Mouse (Mus musculus) midbrain, embryonic 13.5 days (tissue): Measurements from ENCODE around the gene Sbk2. TPM values are rescaled to one million over a fixed set of nuclear protein-coding genes. Genes with fewer than 3 reads are reported as not detected.
A peak's percentile ranks its signal among the peaks of the same experiment; 100 is the strongest.

Experiments used
- ATAC-seq: fragments of 200-750 bp; cut with Nextera tagmentation; 2 replicates; pipeline ENCODE4 v1.8.0; 2017; ENCODE audit warnings: mild to moderate bottlenecking, moderate TSS enrichment, moderate library complexity
- H3K27ac ChIP-seq: fragments of 300-500 bp; sonication (generic); 2 replicates; pipeline ENCODE4 v1.5.1; 2015; ENCODE audit warnings: inconsistent platforms, mild to moderate bottlenecking, moderate library complexity
- H3K27me3 ChIP-seq: fragments of 300-500 bp; sonication (generic); 2 replicates; pipeline ENCODE4 v1.6.1; 2015; ENCODE audit warnings: mild to moderate bottlenecking, inconsistent platforms
- H3K36me3 ChIP-seq: fragments of 300-500 bp; sonication (generic); 2 replicates; pipeline ENCODE4 v1.6.1; 2015; ENCODE audit warnings: mild to moderate bottlenecking, inconsistent platforms
- H3K4me1 ChIP-seq: fragments of 300-500 bp; sonication (generic); replicated peaks from 2 replicates; pipeline ENCODE4 v1.6.1; 2015; ENCODE audit warnings: inconsistent platforms
- H3K4me2 ChIP-seq: fragments of 300-500 bp; sonication (generic); replicated peaks from 2 replicates; pipeline ENCODE4 v1.6.1; 2015; ENCODE audit warnings: moderate library complexity, mild to moderate bottlenecking, inconsistent platforms
- H3K4me3 ChIP-seq: fragments of 300-500 bp; sonication (generic); replicated peaks from 2 replicates; pipeline ENCODE4 v1.5.1; 2015; ENCODE audit warnings: mild to moderate bottlenecking, inconsistent platforms
- H3K9ac ChIP-seq: fragments of 300-500 bp; sonication (generic); replicated peaks from 2 replicates; pipeline ENCODE4 v1.6.1; 2015; ENCODE audit warnings: mild to moderate bottlenecking, inconsistent platforms
- H3K9me3 ChIP-seq: fragments of 300-500 bp; sonication (generic); 2 replicates; pipeline ENCODE4 v1.6.1; 2016; ENCODE audit warnings: mild to moderate bottlenecking, inconsistent platforms
- WGBS: fragments of 180-500 bp; shearing (Covaris S2); methylation state at CpG from one replicate; pipeline ENCODE4 v1.1.7; 2015; 5-methylcytosine and 5-hydroxymethylcytosine counted together
- polyA plus RNA-seq: library from polyadenylated mRNA; unstranded; fragments of >200 nt; fragmentation: Nextera tagmentation; extraction: Ambion mirVana; gene quantifications from 2 replicates; pipeline ENCODE4 v1.2.1, GENCODE M21; 2015

The Sbk2 gene
- polyA plus RNA-seq, 1 experiment from 2014 or later: 0.13 TPM

DNA sequence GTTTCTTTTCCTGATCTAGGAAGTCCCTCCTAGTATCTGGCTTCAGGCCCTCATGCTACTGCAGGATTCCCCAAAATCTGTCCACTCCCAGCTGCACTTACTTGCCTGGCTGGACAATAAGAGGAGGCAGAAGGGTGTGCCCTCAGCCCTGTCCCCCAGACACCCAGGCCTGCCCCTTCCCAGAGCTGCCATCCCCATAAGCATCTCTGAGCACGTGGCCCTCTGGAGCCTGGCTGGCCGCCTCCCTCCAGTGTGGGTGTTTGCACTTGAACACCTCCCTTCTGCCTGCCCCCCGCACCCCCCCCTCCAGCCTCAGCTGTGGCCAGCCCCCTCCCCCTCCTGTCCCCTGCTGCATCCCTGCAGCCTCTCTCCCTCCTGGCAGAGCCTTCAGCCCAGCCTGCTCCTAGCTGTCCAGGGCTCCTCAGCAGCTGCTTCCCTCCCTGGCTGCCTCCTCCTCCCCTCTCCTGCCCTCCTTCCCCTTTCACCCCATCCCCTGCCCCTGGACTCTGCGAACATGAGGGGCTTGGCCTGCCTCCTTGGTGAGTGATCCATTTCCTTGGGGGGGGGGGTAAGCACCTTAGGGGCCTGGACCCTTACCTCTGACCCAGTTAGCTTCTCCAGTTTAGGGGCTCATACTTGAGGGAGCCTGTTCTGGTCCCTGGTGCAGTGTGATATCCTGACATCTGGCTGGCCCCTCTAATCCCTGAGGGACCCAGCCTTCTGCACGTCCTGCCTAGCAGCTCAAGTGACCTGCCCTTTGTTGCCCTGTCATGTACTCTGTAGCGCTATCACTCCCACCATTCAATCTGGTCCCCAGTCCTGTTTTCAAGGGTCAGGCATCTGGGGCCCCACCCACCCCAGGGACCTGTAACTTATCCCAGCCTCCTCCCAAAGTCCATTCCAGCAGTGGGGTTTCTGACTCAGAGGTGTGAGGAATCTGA is 38.5 kb downstream of the Sbk2 start, which contains the start of gene Ssc5d:
Gene Ssc5d (plus strand): TSS at position 345 of the 941 bp plus-strand sequence.
- ATAC-seq: 0 out of 2 replicates have a peak, but pooled peaks have one; percentile 8
- Histone ChIP-seq H3K4me3 (no peak within 1 kb of the TSS), H3K27ac (peak within 1 kb of the TSS; percentile 100), H3K27me3 (no peaks in the 10 kb centered on the region), H3K36me3 (peaks cover 6% of the 10 kb centered on the region), H3K9me3 (no peaks in the 10 kb centered on the region), H3K4me2 (peak within 1 kb of the TSS; percentile 76), H3K4me1 (peaks cover 63% of the 10 kb centered on the region), H3K9ac (peak within 1 kb of the TSS; percentile 70)
- 2% methylated on average over 6 of the region's 6 CpGs for WGBS

DNA sequence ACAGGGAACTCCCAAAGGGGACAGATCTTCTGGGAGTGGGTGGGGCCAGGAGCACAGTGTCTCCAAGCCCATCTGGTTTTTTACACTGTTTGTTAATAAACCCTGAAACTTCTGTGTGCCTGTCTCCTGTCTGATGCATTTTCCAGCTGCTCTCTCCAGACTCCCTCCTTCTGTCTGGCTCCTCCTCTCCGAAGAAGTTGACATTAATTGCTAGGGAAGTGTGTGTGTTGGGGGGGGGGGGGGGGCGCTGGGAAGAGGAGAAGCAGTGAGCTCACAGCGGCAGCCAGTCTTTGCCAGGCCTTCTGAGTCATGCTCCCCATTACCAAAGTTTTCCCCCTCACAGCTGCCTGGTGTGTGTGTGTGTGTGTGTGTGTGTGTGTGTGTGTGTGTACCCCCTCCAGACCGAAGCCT is 39.3 kb downstream of the Sbk2 start:
- Histone ChIP-seq H3K4me1 (peaks cover 68% of the 10 kb centered on the region), H3K9ac (peak overlapping the region; percentile 70; the same call in 1 of the 2 replicates), H3K27ac (peak overlapping the region; percentile 100), H3K4me3 (no peak overlapping the region), H3K27me3 (no peaks in the 10 kb centered on the region), H3K9me3 (no peaks in the 10 kb centered on the region), H3K4me2 (peak overlapping the region; percentile 76), H3K36me3 (peaks cover 14% of the 10 kb centered on the region)
- ATAC-seq: no peak
- WGBS: 4% methylated on average over 3 of the region's 4 CpGs

DNA sequence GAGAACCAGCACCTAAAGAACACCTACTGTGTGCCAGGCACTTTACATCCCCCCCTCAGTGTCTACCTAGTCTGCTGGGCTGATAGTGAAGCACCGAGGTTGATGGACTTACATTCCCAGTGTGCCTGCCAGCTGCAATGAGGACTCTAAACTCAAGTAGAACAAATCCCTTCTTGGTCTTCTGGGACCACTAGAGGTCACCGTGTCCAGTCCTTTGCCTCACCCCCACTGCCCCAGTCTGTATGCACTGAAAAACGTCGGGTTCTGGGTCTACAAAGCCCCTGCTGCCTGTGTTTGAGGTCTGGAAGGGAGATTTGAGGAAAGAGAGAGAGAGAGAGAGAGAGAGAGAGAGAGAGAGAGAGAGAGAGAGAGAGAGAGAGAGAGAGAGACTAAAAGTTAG is 39.7 kb downstream of the Sbk2 start:
- WGBS: 5% methylated on average over 4 of the region's 4 CpGs

DNA sequence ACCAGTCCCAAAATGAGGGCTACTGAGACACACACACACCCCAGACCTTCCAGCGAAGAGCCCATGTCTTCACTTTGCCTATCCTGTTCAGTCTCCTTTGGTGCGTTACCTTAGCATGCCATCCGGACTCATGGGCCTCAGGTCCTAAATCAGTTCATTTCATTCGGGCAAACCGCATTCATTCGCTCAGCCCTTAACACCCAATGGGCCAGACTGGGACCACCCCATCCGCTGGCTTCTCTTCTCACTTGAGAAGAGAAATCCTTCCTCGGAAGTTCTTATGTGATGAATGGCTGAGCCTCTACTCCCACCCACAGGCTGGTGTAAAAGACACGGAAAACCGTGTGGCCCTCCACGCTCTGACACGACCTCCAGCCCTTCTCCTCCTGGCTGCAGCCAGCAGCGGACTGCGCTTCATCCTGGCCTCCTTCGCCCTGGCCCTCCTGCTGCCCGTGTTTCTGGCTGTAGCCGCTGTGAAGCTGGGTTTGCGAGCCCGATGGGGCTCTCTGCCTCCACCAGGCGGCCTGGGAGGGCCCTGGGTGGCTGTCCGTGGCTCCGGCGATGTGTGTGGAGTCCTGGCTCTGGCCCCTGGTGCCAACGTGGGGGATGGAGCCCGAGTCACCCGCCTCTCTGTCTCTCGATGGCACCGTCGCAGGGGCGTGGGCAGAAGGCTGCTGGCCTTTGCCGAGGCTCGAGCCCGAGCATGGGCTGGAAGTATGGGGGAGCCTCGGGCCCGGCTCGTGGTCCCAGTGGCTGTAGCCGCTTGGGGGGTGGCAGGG is 40.4 kb downstream of the Sbk2 start:
- Histone ChIP-seq H3K27ac (peak overlapping the region; percentile 100), H3K36me3 (peaks cover 26% of the 10 kb centered on the region), H3K4me2 (peak overlapping the region; percentile 76), H3K9me3 (no peaks in the 10 kb centered on the region), H3K4me1 (peaks cover 68% of the 10 kb centered on the region), H3K9ac (peak overlapping the region; percentile 70), H3K27me3 (no peaks in the 10 kb centered on the region), H3K4me3 (peak overlapping the region; percentile 42)
- peak; percentile 21 for ATAC-seq
- WGBS: 3% methylated on average over 37 of the region's 37 CpGs

More for the DNA sequence above, 39.7 kb downstream of the Sbk2 start:
- Histone ChIP-seq H3K36me3 (peaks cover 19% of the 10 kb centered on the region), H3K4me3 (peak overlapping the region; percentile 42), H3K9me3 (no peaks in the 10 kb centered on the region), H3K27ac (peak overlapping the region; percentile 100), H3K4me1 (peaks cover 68% of the 10 kb centered on the region), H3K4me2 (peak overlapping the region; percentile 76), H3K9ac (peak overlapping the region; percentile 70), H3K27me3 (no peaks in the 10 kb centered on the region)
- ATAC-seq: no peak

DNA sequence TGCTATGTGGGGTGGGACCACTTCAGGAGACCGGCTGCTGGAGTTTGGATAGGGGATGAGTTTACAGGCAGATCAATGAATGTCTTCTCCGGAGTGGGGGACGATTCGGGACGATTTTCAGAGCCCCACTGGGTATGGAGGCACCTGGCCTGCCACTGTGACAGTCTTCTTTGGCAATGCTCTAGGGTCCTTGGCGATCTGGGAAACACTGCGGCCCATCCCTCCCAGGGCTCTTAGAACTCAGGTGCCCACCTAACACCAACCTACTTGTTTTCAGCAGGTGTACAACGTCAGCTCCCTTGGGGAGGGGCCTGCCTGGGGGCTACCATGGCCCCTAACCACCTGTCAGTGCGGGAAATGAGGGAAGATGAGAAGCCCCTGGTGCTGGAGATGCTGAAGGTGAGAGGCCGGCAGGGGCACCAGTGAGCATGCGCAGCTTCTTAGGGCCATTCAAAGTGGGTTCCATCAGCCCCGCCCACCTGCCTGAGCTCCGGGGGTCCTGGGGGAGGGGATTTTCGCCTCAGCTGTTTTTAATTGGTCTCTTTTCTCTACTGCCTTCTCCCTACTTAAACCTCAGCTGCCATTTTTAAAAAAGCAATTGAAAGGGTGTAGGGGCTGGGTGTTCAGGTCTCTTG is 41.2 kb downstream of the Sbk2 start:
- H3K4me1 ChIP-seq: peaks cover 68% of the 10 kb centered on the region
- peak overlapping the region; percentile 74 for H3K9ac ChIP-seq
- peak; percentile 46 for ATAC-seq
- H3K27me3 ChIP-seq: no peaks in the 10 kb centered on the region
- no peaks in the 10 kb centered on the region for H3K9me3 ChIP-seq
- peaks cover 33% of the 10 kb centered on the region for H3K36me3 ChIP-seq
- 1% methylated on average over 14 of the region's 14 CpGs for WGBS
- H3K4me2 ChIP-seq: peak overlapping the region; percentile 76
- H3K27ac ChIP-seq: peak overlapping the region; percentile 100
- peak overlapping the region; percentile 42 for H3K4me3 ChIP-seq

DNA sequence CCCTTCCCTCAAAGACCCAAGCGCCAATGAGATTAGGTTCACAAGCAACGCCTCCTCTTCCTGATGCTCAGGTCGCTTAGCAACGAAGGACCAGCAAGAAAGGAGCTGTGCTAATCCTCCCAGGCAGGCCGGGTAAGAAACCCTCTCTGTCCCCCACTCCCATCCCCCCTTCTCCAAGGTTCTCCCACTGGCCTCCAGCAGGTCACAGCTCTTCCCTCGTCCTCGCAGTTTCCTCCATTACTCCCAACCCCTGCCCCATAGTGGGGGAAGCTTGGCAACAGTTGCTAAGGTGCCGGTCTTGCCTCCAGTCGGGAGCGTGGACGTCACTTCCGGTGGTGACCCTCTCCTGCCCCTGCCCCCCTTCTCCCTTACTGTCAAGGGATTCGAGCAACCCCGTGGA is 41.7 kb downstream of the Sbk2 start:
- Histone ChIP-seq H3K27ac (peak overlapping the region; percentile 100), H3K4me1 (peaks cover 72% of the 10 kb centered on the region), H3K27me3 (no peaks in the 10 kb centered on the region), H3K9ac (peak overlapping the region; percentile 74), H3K4me2 (peak overlapping the region; percentile 76), H3K36me3 (peaks cover 38% of the 10 kb centered on the region), H3K9me3 (no peaks in the 10 kb centered on the region), H3K4me3 (peak overlapping the region; percentile 42)
- ATAC-seq: peak; percentile 82
- under 1% methylated on average over 14 of the region's 14 CpGs for WGBS

DNA sequence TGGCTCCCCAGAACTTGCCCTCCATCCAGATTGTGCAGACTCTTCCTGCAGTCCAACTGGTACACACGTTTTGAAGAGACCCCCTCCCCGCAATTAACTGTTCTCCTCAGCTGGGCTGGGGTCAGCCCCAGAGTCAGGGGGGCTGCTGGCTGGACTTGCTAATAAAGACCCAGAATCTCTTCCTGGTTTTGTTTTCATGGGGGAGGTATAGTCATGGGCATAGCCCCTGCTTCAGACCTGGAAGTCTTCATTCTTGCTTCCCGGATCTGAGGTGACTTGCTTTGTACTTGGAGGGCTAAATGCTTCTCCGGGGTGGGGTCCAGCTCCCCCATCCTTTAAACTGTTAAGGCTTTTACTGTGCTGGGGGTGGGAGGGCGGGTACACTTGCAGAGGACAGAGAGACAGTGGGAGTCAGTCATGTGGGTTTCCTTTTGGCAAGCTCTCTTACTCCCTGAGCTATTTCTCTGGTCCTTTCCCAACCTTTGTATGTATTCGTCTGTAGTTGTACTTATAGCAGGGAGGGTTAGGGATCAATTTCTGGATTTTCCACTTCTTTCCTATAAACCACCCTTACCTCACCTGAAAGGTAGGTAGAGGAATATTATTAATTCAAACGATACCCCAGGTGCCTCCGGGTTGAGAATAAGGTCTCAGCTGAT is 42.3 kb downstream of the Sbk2 start, which contains the start of gene Nat14:
Gene Nat14 (plus strand): TSS at position 205 of the 659 bp plus-strand sequence.
- peak within 1 kb of the TSS; percentile 74 for H3K9ac ChIP-seq
- H3K27me3 ChIP-seq: no peaks in the 10 kb centered on the region
- WGBS: 23% methylated on average over 8 of the region's 8 CpGs
- peaks cover 38% of the 10 kb centered on the region for H3K36me3 ChIP-seq
- H3K4me1 ChIP-seq: peaks cover 76% of the 10 kb centered on the region
- H3K27ac ChIP-seq: peak within 1 kb of the TSS; percentile 100
- ATAC-seq: peak; percentile 0; the same call in 1 of the 2 replicates
- H3K4me2 ChIP-seq: peak within 1 kb of the TSS; percentile 76
- peak within 1 kb of the TSS; percentile 42 for H3K4me3 ChIP-seq
- no peaks in the 10 kb centered on the region for H3K9me3 ChIP-seq

DNA sequence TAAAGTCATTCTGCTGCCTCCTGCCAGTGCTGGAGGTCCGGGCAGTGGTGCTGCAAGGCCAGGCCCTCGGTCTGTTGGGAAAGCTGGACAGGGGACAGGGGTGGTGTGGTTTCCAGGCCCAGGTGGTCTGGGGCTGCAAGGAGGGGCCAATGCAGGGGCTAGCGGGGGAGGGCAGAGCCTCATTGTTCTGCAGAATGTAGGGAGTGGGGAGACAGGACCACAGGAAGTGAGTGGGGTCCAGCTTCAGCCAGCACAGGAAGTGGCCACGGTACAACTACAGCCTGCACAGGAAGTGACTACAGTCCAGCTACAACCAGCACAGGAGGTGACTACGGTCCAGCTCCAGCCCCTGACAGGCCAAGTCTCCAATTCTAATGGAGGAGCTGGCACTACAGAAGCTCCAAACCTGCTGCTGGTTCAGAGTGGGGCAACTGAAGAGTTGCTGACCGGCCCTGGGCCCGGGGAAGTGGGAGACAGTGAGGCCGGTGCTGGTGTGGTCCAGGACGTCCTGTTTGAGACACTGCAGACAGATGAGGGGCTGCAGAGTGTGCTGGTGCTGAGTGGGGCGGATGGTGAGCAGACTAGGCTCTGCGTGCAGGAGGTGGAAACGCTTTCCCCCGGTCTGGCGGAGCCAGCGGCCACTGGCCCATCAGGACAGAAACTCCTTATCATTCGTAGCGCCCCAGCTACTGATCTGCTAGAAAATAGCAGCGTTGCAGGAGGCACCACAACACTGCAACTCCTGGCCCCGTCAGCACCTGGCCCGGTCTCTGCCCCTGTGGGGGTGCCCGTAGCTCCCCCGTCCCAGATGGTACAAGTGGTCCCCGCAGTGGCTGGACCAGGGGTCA is 43.0 kb downstream of the Sbk2 start:
- WGBS: 58% methylated on average over 23 of the region's 23 CpGs
- H3K4me2 ChIP-seq: peak overlapping the region; percentile 76
- H3K9ac ChIP-seq: peak overlapping the region; percentile 58
- peak overlapping the region; percentile 100 for H3K27ac ChIP-seq
- H3K9me3 ChIP-seq: no peaks in the 10 kb centered on the region
- ATAC-seq: no peak
- no peaks in the 10 kb centered on the region for H3K27me3 ChIP-seq
- H3K4me3 ChIP-seq: 0 out of 2 replicates have a peak overlapping the region, but pooled peaks have one; percentile 42
- peaks cover 76% of the 10 kb centered on the region for H3K4me1 ChIP-seq
- peaks cover 38% of the 10 kb centered on the region for H3K36me3 ChIP-seq

DNA sequence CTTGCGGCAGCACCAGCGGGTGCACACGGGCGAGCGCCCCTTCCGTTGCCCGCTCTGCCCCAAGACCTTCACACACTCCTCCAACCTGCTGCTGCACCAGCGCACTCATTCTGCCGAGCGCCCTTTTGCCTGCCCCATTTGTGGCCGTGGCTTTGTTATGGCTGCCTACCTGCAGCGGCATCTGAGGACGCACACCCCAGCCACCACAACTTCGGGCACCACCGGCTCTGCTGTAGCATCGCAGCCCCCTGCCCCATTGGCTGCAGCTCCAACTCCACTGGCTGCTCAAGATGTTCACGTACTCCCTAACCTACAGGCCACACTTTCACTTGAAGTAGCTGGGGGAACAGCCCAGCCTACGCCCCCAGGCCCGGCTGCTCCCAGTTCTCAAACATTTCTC is 43.7 kb downstream of the Sbk2 start:
- H3K27ac ChIP-seq: peak overlapping the region; percentile 100
- H3K9ac ChIP-seq: peak overlapping the region; percentile 58; the same call in 1 of the 2 replicates
- peaks cover 74% of the 10 kb centered on the region for H3K4me1 ChIP-seq
- H3K4me3 ChIP-seq: no peak overlapping the region
- no peak for ATAC-seq
- WGBS: 92% methylated on average over 19 of the region's 19 CpGs
- H3K9me3 ChIP-seq: no peaks in the 10 kb centered on the region
- no peaks in the 10 kb centered on the region for H3K27me3 ChIP-seq
- 0 out of 2 replicates have a peak overlapping the region, but pooled peaks have one; percentile 76 for H3K4me2 ChIP-seq
- H3K36me3 ChIP-seq: peaks cover 38% of the 10 kb centered on the region

DNA sequence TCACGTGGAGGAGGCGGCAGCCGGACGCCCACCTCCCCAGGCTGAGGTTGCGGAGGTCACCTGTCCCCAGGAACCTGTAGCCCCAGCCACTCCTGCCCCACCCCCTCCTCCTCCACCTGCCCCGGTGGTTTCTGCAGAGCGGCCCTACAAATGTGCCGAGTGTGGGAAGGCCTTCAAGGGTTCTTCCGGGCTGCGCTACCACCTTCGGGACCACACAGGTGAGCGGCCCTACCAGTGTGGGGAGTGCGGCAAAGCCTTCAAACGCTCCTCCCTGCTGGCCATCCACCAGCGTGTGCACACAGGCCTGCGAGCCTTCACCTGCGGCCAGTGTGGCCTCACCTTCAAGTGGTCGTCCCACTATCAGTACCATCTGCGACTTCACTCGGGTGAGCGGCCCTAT is 44.2 kb downstream of the Sbk2 start:
- Histone ChIP-seq H3K4me2 (no peak overlapping the region), H3K4me3 (no peak overlapping the region), H3K36me3 (peaks cover 38% of the 10 kb centered on the region), H3K27me3 (no peaks in the 10 kb centered on the region), H3K9me3 (no peaks in the 10 kb centered on the region), H3K9ac (no peak overlapping the region), H3K27ac (no peak overlapping the region), H3K4me1 (peaks cover 69% of the 10 kb centered on the region)
- WGBS: 89% methylated on average over 21 of the region's 21 CpGs
- ATAC-seq: no peak
